Mouse (Mus musculus) left cerebral cortex, adult 9 months (tissue): ENCODE data around the gene Hacd1.
A peak's percentile ranks its signal among the peaks of the same experiment; 100 is the strongest.

ENCODE experiments used
- DNase-seq, 2 experiments: peaks; one replicate each; pipeline ENCODE4 v3.0.0; 2022; ENCODE audit warnings: low spot score in 2 of 2

The Hacd1 gene

DNA sequence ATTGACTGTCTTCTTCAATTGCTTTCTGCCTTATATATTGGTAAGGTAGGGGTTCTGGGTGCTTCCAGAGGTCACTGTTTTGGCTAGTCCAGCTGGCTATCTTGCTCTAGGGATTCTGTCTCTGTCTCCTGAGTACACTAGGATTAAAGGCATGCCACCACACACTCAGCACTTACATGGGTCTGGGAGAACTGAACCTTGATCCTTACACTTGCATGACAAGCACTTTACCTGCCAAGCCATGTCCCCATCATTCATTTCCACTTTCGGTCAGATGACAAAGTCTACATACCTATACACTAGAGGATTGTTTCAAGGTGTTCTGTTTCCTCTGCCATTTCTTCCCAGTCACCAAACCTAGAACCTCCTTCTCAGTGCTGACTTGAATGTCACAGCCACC lies 50.8 kb downstream of the Hacd1 start:
- DNase-seq, result no peak

DNA sequence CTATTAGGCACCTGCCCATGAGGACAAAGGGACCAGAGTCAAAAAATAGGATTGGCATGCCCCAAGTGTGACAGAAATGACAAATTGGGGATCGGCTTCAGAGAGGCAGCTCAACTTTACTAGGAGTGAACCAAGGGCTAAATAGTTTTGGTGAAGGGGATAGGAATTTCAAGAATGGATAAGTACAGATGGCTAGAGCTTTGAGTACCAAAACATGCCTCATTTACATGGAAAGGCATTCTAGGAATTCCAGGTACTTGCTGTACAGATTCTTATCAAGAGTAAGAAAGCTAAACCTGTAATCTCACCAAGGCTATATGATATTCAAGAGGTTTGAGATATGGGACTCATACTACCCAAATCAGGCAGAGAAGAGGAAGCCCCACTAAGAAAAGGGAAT lies 95.8 kb downstream of the Hacd1 start:
- DNase-seq, result no peak

DNA sequence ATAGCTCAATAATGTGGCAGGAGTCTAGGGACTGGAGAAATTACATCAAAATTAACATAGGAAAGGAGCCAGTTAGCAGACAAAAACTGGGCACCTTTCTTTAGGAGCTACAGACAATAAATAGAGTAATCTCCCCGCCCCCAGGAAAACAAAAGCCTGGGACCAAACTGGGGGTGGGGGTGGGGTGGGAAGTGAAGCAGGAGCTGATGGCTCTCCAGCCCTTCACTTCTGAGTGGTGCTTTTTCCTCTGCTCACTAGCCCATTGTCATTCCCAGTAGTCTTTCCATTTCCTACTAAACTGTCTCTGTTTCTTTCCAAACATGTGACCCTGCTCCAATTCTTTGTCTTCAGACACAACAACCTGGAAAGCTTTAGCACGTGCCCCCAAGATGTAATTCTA lies 99.5 kb downstream of the Hacd1 start:
- DNase-seq, result no peak

DNA sequence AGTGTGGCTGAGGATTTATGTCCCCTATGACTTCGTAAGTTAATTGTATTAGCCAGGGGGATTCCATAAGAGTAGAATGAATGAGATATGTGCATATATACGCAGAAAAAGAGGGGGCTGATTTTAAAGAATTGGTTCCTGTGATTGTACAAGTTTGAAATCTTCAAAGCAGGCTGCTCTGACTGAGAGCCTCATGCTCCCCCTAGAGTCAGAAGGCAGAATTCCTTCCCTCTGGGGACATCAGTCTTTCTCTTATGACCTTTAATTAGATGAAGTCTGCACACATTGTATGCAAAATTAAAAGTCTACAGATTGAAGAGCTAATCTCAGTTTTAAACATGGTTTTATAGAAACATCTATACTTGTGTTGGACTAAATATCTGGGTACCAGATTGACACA lies 117.8 kb downstream of the Hacd1 start:
- DNase-seq, result peak in 1 of 2 experiments; percentile 7

DNA sequence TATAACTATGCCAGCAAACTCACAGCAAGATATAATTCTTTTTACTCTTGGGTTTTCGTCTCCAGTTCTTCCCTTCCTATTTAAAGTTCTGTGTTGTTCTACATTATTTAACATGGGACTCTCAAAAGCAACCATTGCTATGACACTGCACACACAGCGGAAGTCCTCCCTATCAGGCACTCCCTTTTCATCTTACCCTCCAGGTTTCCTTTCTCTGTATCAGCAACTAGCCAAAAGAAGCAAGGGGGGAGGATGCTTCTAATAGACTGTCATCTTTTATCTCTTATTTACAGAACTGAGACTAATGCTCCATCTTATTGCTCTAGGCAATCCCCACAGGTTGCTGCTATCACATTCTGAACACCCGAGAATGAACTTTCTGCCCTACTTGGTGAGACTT lies 120.6 kb downstream of the Hacd1 start:
- no peak for DNase-seq

DNA sequence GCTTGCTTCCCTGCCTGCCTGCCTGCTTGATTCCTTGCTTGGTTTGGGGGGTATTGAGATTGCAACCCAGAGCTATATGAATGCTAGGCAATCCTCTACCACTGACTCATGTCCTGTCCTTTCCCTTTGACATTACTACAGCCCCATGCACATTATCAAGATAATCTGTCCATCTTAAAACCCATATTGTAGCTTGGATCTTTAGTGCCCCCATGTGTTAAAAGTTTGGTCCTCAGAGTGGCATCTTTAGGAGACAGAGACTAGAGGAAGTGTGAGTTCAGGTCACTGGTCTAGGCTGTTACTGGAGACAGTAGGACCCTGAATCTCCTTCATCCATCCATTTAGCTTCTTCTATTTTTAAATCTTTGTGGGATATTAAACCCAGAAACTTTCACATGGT lies 123.7 kb downstream of the Hacd1 start:
- no peak for DNase-seq

DNA sequence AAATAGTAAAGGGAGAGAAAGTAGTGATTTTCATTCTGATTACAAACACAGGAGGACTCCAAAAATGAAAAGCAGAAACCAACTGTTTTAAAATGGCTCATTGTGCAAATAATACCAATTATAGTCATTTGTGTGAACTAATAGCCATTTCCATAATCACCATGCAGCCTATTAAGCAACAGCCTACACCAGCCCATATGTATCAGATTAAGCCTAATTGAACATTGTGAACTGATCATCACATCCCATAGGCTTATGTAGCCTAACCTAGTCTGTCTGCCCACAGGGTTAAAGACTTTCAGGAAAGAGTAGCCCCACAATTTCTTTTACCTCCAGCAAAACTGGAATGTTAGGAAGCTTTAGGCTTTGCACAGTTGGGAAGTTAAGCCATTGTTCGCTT lies 125.2 kb downstream of the Hacd1 start:
- DNase-seq, result no peak

DNA sequence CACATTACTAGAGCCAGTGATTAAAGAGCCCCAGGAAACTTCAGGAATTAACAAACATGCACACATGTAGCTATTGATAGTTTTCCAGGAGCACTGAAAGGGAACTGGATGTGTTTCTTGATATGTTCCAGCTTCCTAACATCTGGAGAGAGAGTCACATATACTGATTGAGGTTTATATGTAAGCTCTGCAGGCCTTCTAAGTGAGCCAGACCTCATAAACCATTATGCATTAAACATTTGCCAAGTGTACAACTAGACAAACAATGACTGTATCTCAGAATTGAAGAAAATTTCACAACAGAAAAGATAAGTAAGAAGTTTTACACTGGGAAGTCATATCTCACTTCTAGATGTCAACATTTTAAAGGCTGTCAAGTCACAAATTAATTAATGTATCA lies 167.4 kb downstream of the Hacd1 start:
- DNase-seq, result no peak

DNA sequence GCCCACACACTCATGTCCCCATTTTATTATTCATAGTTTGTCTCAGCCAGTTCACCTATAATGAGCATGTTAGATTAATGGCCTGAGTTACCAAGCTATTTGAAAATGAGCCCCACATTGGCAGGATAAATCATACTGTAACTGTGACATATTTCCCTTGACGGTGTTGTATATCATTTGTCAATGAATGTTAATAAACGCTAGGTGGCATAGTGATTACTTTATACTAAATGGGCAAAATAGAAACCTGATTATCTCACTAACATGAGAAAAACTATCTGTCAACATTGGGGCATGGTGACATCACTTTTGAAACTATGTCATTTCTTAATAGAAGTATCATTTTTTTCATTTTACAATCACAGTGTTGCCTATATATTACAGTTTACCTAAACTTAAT lies 198.5 kb downstream of the Hacd1 start:
- no peak for DNase-seq

DNA sequence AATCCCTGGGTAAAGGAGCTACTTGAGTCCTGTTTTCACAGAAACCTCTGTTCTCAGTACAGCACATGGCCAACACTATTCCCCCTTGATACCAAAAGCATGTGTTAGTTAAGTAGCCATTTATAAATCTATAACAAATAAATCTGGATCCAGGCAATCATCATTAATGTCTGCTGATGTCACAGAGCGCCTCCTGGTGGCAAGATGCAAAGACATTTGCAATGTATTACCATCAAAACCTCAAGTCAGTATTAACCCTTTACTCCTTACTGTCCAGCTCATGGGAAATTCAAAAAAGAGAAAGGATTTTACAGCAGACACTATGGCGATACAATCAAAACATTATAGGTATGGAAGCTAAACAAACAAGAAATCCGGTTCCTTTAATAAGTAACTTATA lies 200.4 kb downstream of the Hacd1 start:
- no peak for DNase-seq

DNA sequence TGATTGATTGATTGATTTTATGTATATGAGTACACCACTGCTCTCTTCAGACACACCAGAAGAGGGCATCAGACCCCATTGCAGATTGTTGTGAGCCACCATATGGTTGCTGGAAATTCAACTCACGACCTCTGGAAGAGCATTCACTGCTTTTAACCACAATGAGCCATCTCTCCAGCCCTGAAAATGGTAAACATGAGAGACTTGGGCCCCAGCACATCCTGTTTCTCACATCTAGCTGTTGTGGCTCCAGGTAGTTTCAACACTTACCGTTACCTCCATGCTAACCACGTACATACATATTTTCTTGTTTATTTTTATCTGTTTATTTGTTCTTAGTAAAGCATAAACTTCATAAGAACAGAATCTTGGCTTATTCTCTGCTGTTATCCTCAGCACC lies 219.6 kb downstream of the Hacd1 start:
- no peak for DNase-seq

DNA sequence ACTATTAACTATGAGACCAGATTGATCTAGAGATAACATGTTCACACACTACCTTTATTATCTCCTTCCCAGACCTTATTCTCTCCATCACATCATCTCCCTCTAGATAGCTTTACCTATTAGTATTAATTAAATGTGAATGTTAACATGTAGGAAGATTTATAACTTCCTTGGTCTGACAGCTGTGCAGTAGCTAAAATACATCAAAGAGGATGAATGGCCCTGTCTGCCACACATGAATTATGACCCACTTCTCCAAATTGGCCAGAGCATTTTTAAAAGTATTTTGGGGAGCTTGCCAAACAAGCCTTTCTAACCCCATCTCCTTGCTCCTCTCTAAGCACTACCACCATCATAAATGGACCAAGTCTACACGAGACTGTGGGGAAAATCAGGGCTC lies 220.9 kb downstream of the Hacd1 start:
- DNase-seq, result no peak

DNA sequence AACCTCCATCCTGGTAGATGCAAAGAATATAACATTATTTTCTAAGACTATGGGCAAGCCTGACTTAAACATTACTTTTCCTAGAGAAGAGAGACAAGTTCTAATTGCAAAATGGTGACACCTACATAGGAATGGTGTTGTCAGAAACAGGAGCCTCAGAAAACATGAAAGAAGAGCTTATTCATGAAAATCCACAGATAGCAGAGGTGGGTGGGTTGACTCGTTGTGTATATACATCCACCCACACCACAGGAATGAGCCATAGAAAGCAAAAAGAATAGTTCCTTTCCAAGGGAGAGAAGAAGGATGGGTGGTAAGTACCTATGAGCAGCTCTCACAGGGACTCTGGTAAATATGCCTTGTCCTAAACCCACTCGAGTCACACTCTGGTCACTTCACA lies 239.3 kb downstream of the Hacd1 start:
- DNase-seq, result no peak

DNA sequence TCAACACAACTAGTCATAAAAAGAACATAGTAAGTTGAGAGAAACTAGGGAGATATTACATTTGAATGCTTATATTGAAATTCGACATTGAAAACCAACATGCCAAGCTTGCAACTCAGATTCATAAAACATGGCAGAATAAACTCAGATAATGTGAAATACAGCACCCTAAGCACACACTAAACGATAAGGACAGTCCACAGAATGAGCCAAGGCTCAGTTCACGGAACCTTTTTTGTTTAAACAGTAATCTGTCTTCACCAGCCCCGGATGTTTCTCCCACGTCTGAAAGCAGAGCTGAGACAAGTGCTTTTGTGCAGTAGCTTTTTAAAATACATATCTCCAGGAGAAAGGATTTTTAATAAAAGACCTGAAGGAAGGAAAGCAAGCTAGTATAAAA lies 247.3 kb downstream of the Hacd1 start:
- no peak for DNase-seq

DNA sequence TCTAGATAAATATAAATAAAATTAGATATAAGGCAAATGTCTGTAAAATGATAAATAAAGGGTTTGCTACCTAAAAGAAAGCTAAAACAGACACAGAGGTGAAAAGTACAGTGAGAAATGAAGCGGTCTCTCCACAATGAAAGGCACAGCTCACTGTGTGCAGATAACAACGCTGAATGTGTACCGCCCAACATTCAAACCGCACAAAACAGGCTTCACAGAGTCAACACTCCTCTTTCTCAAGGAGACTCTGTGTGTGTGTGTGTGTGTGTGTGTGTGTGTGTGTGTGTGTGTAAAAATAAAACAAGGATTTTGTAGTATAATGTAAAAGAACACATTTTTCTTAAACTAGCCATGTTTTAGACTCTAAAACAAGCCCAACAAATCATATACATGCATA lies 247.9 kb downstream of the Hacd1 start:
- DNase-seq, result no peak

DNA sequence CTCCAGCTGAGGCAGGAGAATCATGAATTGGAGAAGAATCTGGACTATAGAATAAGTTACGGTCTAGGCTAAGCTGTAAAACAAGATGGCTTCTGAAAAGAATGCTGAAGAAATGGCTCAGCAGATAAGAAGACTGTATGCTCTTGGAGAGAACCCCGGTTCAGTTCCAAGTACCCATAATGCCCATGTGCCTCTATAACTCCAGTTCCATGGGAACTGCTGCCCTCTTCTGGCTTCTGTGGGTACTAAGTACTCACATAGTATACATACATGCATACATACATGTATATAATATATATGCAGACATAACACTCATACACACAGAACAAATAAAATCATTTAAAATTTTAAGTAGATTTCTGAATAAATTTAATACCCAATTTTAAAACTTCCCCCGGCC lies 249.8 kb downstream of the Hacd1 start:
- DNase-seq, result no peak

DNA sequence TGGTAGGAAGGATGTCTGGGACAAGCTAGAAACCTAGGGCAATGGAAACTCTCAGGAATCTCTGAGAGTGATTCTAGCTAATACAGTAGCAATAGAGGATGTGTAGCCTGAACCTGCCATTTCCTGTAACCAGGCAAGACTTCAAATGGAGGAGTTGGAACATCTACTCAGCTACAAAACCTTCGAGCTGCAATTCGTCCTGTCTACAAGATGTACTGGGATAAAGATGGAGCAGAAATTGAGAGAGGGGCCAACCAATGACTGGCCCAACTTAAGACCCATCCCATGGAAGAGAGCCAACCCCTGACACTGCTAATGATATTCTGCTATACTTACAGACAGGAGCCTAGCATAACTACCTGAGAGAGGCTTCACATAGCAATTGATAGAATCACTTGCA lies 255.3 kb downstream of the Hacd1 start:
- DNase-seq, result no peak
